Mouse (Mus musculus) frontal cortex, adult 2 months (tissue): ENCODE measurements around the gene Pagr1a. TPM values are rescaled to one million over a fixed set of nuclear protein-coding genes. Genes with fewer than 3 reads are reported as not detected.

Experiments used
- DNase-seq, 2 experiments: peaks; one replicate each; pipeline ENCODE4 v3.0.0; 2022; ENCODE audit warnings: low spot score in 1 of 2; ENCODE audit errors: extremely low spot score in 1 of 2
- polyA plus RNA-seq: library from polyadenylated mRNA; depleted of rRNA; stranded (reverse); fragments of >200 nt; gene quantifications from 2 replicates; pipeline ENCODE4 v1.2.3, GENCODE M21; 2012; rRNA removed

The Pagr1a gene
- 30.0 and 42.3 TPM in 2 replicates for polyA plus RNA-seq

GRCm38 (mm10) chr7:127016971-127017949, at the start of gene Pagr1a:
Gene Pagr1a (minus strand): TSS chr7:127017352.
- peak; percentile 96 to 99 for DNase-seq

- DNase-seq = no peak
These were observed 49.2 kb upstream of the Pagr1a start for GRCm38 (mm10) chr7:127066317-127066716.

GRCm38 (mm10) chr7:127065538-127065937, 48.4 kb upstream of the Pagr1a start:
- no peak for DNase-seq

- peak in 1 of 2 experiments; percentile 28 for DNase-seq
These were observed 38.0 kb upstream of the Pagr1a start for GRCm38 (mm10) chr7:127055026-127055585.

GRCm38 (mm10) chr7:127041851-127042672, 24.9 kb upstream of the Pagr1a start, which contains the start of gene Kif22:
Gene Kif22 (minus strand): TSS chr7:127042471.
- DNase-seq = peak; percentile 72 to 94

- DNase-seq = no peak
These were observed 14.1 kb upstream of the Pagr1a start for GRCm38 (mm10) chr7:127031244-127031643.

GRCm38 (mm10) chr7:127030172-127030571, 13.0 kb upstream of the Pagr1a start:
- DNase-seq = no peak

GRCm38 (mm10) chr7:127027885-127028284, 10.7 kb upstream of the Pagr1a start:
- DNase-seq = no peak

GRCm38 (mm10) chr7:127026984-127027726, 10.0 kb upstream of the Pagr1a start, which contains the start of gene Maz:
Gene Maz (minus strand): TSS chr7:127027037.
- DNase-seq = peak; percentile 98 to 100

- no peak for DNase-seq
These were observed 9.4 kb upstream of the Pagr1a start for GRCm38 (mm10) chr7:127026616-127026983.

GRCm38 (mm10) chr7:127026161-127026600, 9.0 kb upstream of the Pagr1a start:
- no peak for DNase-seq

- no peak for DNase-seq
These were observed 8.5 kb upstream of the Pagr1a start for GRCm38 (mm10) chr7:127025556-127026160.

GRCm38 (mm10) chr7:127024755-127025555, 7.8 kb upstream of the Pagr1a start:
- peak; percentile 81 for DNase-seq

GRCm38 (mm10) chr7:127023896-127024690, 6.9 kb upstream of the Pagr1a start:
- DNase-seq = no peak

GRCm38 (mm10) chr7:127023272-127023691, 6.1 kb upstream of the Pagr1a start:
- no peak for DNase-seq

GRCm38 (mm10) chr7:127022528-127023271, 5.5 kb upstream of the Pagr1a start:
- DNase-seq = no peak
